Mouse (Mus musculus): ENCODE measurements around the gene Pigu. TPM values are rescaled to one million over a fixed set of nuclear protein-coding genes. Genes with fewer than 3 reads are reported as not detected.

Gene Pigu
- total RNA-seq, 2 experiments from 2014 or later, result 24.4 to 33.3 TPM

- no peak for ATAC-seq (ENCODE audit: poor library complexity, severe bottlenecking)
Observed at GRCm38 (mm10) chr2:155293382-155293781, 63.8 kb downstream of the Pigu start.

DNA sequence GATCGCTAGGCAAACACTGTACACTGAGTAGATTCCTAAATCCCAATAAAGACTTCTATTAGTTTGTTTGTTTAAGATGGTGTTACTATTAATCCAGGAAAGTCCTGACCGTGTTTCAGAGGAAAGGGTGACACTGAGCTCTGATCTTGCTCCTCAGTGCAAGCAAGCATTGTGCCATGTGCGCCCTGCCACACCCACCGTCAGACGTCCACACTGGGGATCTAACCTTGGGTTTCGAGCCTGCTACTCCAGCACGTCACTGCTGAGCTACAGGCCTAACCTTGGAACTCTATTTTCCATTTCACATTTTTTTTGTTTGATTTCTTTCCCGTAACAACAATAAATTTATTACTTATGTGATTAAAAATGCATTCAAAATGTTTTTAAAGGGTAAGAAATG lies 67.2 kb downstream of the Pigu start:
- ATAC-seq (ENCODE audit: poor library complexity, severe bottlenecking), result no peak

- ATAC-seq (ENCODE audit: poor library complexity, severe bottlenecking), result no peak
Observed at GRCm38 (mm10) chr2:155287456-155288250, 69.6 kb downstream of the Pigu start.

DNA sequence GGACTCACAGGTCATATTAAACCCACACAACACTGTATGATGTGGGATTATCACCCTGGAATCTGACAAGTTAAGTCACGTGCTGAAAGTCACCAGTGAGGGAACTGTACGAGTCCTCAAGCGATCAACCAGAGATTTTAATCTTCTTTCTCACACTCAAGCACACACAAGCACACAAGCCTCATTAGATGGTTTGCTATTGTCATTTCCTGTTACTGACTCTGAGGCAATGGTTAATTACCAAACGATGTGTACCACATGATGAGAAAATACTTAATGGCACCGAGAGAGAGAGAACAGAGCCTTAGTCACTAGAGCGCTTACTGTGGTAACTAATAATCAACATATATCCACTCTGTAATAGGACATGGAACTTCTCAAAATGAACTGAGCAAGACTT lies 71.5 kb downstream of the Pigu start:
- ATAC-seq (ENCODE audit: poor library complexity, severe bottlenecking), result no peak

DNA sequence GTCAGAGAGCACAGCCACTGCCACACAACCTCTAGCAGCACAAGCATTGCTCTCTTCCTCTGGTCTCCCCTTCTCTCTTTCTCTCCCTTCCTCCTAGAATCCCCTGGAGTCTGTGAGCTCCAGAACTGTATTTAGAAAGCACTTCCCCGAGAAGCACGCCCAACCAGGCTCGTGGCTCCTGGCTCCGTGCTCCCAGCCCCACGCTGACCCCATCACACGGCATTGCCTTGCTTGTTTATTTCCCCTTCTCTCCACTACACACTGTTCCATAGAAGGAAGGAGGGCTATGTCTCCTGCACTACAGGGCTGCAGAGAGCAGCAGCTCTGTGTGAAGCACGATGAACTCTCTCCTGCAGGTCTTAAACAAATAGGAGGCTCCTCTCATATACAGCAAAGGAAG lies 72.6 kb downstream of the Pigu start:
- ATAC-seq (ENCODE audit: poor library complexity, severe bottlenecking), result no peak

DNA sequence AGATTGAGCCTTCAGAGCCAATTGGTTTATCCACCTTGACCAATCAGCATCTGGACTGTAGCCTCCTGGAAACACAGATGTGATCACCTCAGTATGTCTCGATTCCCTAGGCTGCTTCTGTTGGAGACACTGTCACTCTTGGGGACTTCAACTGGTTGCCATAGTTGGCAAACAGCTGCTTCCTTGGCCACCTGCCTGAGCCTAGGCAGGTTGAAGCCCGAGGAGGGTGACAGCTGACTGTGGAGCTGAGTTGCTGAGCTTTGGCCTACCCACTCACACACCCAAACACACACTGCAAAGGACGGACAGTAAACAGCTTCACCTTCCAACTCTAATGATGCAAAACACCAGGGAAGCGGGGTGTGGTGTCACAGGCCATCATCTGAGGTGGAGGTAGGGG lies 73.4 kb downstream of the Pigu start:
- ATAC-seq (ENCODE audit: poor library complexity, severe bottlenecking), result no peak

DNA sequence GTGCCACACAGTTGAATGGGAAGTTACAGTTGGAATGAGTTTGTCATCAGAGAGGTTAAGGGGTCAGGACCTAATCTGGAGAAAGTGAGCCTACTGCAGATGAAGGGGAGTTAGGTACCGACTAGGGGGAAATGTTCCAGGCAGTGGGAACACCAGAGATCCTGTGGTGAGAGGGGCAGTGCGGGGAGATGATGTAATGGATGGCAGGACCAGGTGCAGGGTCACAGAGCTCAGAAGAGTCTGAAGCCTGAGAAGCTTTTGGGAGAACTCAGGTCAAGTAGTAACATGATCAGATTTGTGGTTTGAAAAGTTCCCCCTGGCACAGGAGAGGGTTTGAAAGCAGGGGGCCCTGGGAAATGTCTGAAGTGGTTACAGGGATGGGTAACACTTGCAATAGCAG lies 77.1 kb downstream of the Pigu start:
- ATAC-seq (ENCODE audit: poor library complexity, severe bottlenecking), result no peak

DNA sequence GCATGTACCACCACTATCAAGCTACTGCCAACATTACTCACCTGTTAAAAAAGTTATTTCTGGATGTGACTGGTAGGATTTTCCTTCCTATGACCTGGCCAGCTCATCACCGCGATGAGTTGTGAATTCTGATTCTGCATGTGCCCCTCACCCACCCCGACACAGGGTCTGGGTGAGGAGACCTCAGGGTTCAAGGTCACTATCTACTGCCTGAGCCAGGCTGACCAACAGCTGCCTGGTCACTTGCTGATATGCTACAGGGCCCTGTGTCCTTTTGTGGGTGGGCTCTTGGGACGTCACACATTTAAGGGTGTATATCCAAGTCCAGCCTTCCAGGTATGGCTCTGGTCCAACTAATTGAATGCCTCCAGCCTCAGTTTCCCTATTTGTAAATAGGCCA lies 78.1 kb downstream of the Pigu start:
- no peak for ATAC-seq (ENCODE audit: poor library complexity, severe bottlenecking)

DNA sequence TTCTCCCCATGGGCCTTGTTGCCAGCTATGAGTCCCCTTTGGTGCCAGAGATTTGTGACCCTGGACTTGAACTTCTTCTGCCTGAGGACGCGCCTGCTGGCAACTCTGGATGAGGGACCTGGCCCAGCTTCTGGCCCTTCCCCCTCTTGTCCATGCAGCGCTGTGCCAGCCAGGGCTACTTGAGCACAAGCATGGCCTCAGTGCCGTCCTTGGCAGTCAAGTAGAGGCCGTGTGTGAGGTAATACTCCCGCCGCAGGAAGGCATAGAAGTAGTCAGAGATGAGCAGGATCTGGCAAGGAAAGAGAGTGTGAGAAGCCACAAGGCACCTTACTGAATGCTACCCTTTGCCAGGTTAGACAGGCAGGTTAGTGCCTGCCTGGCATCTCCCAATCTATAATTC lies 78.9 kb downstream of the Pigu start:
- no peak for ATAC-seq (ENCODE audit: poor library complexity, severe bottlenecking)

DNA sequence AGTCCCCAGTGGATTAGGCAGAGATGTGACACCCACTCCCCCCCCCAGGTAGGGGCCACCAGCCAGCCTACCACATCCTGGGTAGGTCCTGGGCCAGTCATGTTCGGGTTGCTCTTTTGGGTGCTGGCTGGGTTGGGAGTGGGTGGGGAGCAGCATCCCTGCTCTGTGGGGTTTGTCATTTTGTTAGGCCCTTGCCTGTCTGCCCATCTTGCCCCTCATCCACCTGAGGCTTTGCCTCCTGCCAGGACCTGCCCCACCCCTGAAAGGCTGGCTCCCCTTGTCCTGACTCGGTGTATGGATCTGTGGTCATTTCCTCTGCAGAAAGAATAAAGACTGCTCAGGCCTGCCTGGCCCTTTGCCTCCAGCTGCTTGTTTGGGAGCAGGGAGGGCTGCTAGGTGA lies 79.5 kb downstream of the Pigu start:
- ATAC-seq (ENCODE audit: poor library complexity, severe bottlenecking), result no peak

DNA sequence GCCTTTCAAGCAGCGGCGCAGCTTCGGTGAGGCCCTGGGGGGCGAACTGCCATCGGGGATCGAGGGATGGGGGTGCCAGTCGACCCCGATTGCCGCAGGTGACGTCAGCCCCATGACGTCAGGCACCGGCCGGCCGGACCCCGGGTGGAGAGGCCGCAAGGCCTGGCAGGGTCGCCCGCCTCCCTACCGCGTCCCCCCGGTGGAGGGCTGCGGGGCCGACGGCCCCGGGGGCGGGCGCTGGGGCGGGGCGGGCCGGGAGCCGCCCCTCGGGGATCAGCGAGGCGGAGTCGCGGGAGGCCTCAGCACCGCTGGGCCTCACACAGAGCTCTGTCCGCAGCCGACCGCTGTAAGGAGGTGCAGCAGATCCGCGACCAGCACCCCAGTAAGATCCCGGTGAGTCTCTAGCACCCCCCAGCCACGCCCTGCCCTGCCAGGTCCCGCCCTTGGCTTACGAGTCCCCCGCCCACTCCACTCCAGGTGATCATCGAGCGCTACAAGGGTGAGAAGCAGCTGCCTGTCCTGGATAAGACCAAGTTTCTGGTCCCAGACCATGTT lies 80.5 kb downstream of the Pigu start:
- ATAC-seq (ENCODE audit: poor library complexity, severe bottlenecking), result peak; percentile 65

DNA sequence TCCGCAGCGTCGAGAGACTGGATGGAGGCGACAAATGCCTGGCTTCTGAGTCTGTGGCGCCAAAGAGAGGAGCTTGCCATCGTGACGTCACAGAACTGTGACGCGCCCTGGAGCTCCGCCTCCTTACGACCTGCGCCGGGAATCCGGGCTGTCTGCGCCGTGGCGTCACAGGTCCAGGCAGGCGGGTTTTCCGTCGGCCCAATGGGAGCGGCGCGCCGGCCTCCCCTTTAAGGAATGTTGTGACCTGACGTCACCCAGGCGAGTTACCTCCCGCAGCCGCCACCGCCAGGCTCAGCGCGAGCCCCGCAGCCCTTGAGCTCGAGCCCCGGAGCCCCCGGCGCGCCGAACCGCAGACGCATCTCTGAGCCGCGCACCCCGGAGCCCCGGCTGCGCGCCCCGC lies 81.0 kb downstream of the Pigu start, which contains the start of gene Map1lc3a:
Map1lc3a (plus strand) TSS at position 103 of the 400 bp plus-strand sequence.
- peak; percentile 91 for ATAC-seq (ENCODE audit: poor library complexity, severe bottlenecking)

GRCm38 (mm10) chr2:155273603-155274002 lies 83.6 kb downstream of the Pigu start:
- no peak for ATAC-seq (ENCODE audit: poor library complexity, severe bottlenecking)

GRCm38 (mm10) chr2:155272396-155273170 lies 84.6 kb downstream of the Pigu start:
- no peak for ATAC-seq (ENCODE audit: poor library complexity, severe bottlenecking)

GRCm38 (mm10) chr2:155271957-155272356 lies 85.3 kb downstream of the Pigu start:
- ATAC-seq (ENCODE audit: poor library complexity, severe bottlenecking), result no peak

DNA sequence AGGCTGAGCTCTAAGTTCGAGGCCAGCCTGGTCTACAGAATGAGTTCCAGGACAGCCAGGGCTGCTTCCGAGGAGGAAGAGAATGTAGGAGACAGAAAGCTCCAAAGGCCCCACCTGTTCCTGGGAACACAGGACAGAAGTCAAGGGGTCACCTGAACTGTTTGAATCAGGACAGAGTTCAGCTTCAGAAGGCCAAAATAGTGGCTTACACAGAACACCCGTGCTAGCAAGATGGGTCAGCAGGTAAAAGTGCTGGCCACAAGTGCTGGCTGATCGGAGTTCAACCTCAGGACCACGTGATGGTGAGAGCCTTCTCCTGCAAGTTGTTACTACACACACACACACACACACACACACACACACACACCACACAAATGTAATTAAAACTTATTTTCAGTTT lies 90.3 kb downstream of the Pigu start:
- ATAC-seq (ENCODE audit: poor library complexity, severe bottlenecking), result no peak

DNA sequence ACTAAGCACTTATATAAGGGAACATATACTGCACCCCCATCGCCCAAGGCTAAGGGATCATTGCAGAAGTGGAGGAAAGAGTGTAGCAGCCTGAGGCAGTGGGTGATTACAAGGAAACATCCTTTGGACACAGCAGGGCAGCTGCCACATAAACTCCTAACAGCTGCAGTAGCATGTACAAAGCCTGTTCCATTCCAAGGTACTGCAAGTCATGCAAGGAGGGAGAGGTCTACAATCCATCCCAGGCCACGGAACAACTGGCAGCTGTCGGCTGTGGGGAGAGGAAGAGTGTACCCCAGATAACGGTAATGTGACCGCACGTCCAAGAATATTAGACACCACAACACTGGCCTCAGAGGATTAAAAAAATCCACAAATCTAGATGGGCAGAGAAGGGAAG lies 91.7 kb downstream of the Pigu start:
- ATAC-seq (ENCODE audit: poor library complexity, severe bottlenecking), result no peak

DNA sequence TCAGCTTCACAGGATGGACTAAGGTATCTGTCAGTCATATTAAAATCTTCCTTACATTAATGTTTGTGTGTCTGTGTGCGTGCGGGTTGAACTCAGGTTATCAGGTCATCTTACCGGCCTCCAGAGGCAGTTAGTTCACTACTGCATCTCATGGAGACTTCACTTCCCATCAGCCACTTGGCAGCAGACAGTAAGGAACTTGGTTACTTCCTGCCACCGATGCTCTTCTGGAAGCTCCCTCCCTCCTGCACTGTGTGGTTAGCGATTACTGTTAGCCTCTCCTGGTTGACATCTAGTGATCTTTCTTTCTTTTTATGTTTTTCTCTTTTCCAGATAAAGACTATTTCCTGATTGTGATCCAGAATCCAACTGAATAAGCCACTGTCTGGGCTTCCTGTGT lies 107.6 kb downstream of the Pigu start:
- ATAC-seq (ENCODE audit: poor library complexity, severe bottlenecking), result no peak

GRCm38 (mm10) chr2:155248718-155249117 lies 108.5 kb downstream of the Pigu start:
- ATAC-seq (ENCODE audit: poor library complexity, severe bottlenecking), result no peak

GRCm38 (mm10) chr2:155248206-155248605 lies 109.0 kb downstream of the Pigu start:
- no peak for ATAC-seq (ENCODE audit: poor library complexity, severe bottlenecking)

GRCm38 (mm10) chr2:155246231-155246630 lies 111.0 kb downstream of the Pigu start:
- no peak for ATAC-seq (ENCODE audit: poor library complexity, severe bottlenecking)

DNA sequence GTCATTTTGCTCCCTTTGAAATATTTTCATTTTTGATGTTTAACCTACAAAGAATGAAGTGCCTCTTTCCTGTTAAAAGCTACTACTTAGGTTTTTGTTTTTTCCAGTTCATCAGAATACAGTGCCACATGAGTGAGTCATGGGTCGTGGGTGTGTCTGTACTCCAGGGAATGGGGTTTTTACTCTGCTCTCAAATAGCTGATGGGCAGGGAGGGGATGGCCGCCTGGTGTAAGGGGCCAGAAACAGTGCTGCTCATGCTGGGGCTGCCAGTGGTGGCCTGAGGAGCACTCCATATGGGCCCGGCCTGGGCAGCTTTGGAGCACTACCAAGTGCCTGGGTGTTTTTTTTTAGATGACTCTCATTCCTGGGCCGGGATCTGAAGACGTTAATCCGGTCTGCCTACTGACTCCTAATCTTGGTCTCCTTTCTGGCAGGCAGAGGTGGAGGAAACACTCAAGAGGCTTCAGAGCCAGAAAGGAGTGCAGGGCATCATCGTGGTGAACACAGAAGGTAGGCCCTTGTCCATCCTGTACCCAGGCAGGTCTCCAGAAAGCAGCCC lies 114.9 kb downstream of the Pigu start:
- no peak for ATAC-seq (ENCODE audit: poor library complexity, severe bottlenecking)
